Mouse (Mus musculus) lung, postnatal 4 days (tissue): Measurements from ENCODE around the gene Apof.

Experiments used
- DNase-seq, 2 experiments: peaks; one replicate each; pipeline ENCODE4 v3.0.0; 2021

The Apof gene

GRCm38 (mm10) chr10:128302357-128302756 lies 33.9 kb downstream of the Apof start:
- DNase-seq, result no peak

- no peak for DNase-seq
Measured at GRCm38 (mm10) chr10:128302785-128303125, 34.3 kb downstream of the Apof start.

GRCm38 (mm10) chr10:128303126-128304021 lies 34.9 kb downstream of the Apof start, which contains the start of gene Pan2:
Gene Pan2 (plus strand): TSS chr10:128303335.
- DNase-seq, result peak; percentile 100

- no peak for DNase-seq
Measured at GRCm38 (mm10) chr10:128309654-128310053, 41.2 kb downstream of the Apof start.

GRCm38 (mm10) chr10:128310177-128310576 lies 41.7 kb downstream of the Apof start:
- peak; percentile 10 to 54 for DNase-seq

- no peak for DNase-seq
Measured at GRCm38 (mm10) chr10:128310902-128311301, 42.4 kb downstream of the Apof start.

GRCm38 (mm10) chr10:128315578-128315977 lies 47.1 kb downstream of the Apof start:
- DNase-seq, result no peak
